14 mouse cellular contexts compared by ENCODE assay signal in the genomic region with DNA sequence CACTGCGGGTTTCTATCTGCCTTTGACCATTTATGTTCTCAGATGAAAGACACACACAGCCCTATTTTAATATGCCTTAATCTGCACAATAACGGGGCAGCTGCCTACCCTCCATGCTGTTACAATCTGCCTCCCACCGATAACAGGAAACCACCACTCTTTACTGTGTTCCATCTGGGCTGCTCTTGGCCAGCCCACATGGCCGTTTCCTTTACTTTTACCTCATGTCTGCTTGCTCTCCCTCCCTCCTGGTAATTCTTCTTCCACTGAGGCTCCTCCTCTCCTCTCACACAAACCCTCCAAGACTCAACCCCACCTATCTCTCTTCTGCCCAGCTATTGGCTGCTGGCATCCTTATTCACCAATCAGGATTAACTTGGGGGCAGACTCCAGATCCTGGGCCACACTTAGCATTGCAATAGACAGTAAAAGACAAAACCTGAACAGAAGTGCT. TPM values are rescaled to one million over a fixed set of nuclear protein-coding genes. Genes with fewer than 3 reads are reported as not detected.
A peak's percentile ranks its signal among the peaks of the same experiment; 100 is the strongest.
DNase-seq lines count a peak whose midpoint lies in the region; ATAC-seq and TF ChIP-seq lines count a peak whose summit lies in the region.
"Had no signal": no experiment of that assay in that cellular context is flagged by ENCODE, and none has a peak within 500 bp of the region (broad histone marks: within the 10 kb centered on the region; RNA-seq: fewer than 3 reads in every experiment).

No protein-coding gene starts in this region.

- no peak for DNase-seq in lung, postnatal 0 days (ENCODE audit: low spot score)
- peak; percentile 10 to 21 for DNase-seq in thymus, postnatal 36 days
- no peak for DNase-seq in frontal cortex, postnatal 10 days (ENCODE audit: low spot score in 2 of 2)
- no peak for DNase-seq in kidney, postnatal 14 days
- no peak for DNase-seq in kidney, postnatal 4 days
- DNase-seq: cerebellum, postnatal 36 days; gastrocnemius, adult 2 months; lung, postnatal 36 days had no signal

- H3K9me3 ChIP-seq in lung, embryonic 15.5 days = no peaks in the 10 kb centered on the region
- no peaks in the 10 kb centered on the region for H3K9me3 ChIP-seq in lung, postnatal 0 days (ENCODE audit: low read length)
- H3K9me3 ChIP-seq in liver, embryonic 16.5 days (replicated peaks; ENCODE audit: control insufficient read depth, low read length) = no peaks in the 10 kb centered on the region
- H3K9me3 ChIP-seq: embryonic facial prominence, embryonic 15.5 days; limb, embryonic 10.5 days had no signal

- no peak overlapping the region for H3K4me3 ChIP-seq in lung, embryonic 15.5 days
- no peak overlapping the region for H3K4me3 ChIP-seq in lung, postnatal 0 days (ENCODE audit: low read depth, low read length)
- peak overlapping the region; percentile 39 for H3K4me3 ChIP-seq in liver, embryonic 16.5 days (ENCODE audit: low read depth, low read length)
- H3K4me3 ChIP-seq: embryonic facial prominence, embryonic 15.5 days; gastrocnemius, adult 2 months; limb, embryonic 10.5 days had no signal

- no peak for TF ChIP-seq EP300 in lung, postnatal 0 days (IDR thresholded peaks at IDR 0.05)

- peaks cover 17% of the 10 kb centered on the region for H3K4me1 ChIP-seq in lung, embryonic 15.5 days
- no peaks in the 10 kb centered on the region for H3K4me1 ChIP-seq in lung, postnatal 0 days (ENCODE audit: insufficient read depth, low read depth, low read length)
- H3K4me1 ChIP-seq in liver, embryonic 16.5 days (ENCODE audit: control insufficient read depth, low read depth, low read length) = peaks cover 41% of the 10 kb centered on the region
- H3K4me1 ChIP-seq: embryonic facial prominence, embryonic 15.5 days; limb, embryonic 10.5 days had no signal

- H3K9ac ChIP-seq in lung, embryonic 15.5 days = no peak overlapping the region
- H3K9ac ChIP-seq in lung, postnatal 0 days (replicated peaks; ENCODE audit: low read depth) = no peak overlapping the region
- peak overlapping the region; percentile 37; the same call in 1 of the 2 replicates for H3K9ac ChIP-seq in liver, embryonic 16.5 days (ENCODE audit: low read depth, low read length)
- H3K9ac ChIP-seq: embryonic facial prominence, embryonic 15.5 days had no signal

- no peaks in the 10 kb centered on the region for H3K27me3 ChIP-seq in lung, embryonic 15.5 days
- H3K27me3 ChIP-seq in lung, postnatal 0 days (replicated peaks; ENCODE audit: insufficient read depth, low read length) = no peaks in the 10 kb centered on the region
- H3K27me3 ChIP-seq in liver, embryonic 16.5 days (ENCODE audit: control insufficient read depth, insufficient read depth, low read depth, low read length) = no peaks in the 10 kb centered on the region
- H3K27me3 ChIP-seq: embryonic facial prominence, embryonic 15.5 days had no signal

- peaks cover 13% of the 10 kb centered on the region; the same call in 1 of the 2 replicates for H3K36me3 ChIP-seq in lung, embryonic 15.5 days
- H3K36me3 ChIP-seq in lung, postnatal 0 days (ENCODE audit: insufficient read depth, low read length) = no peaks in the 10 kb centered on the region
- peaks cover 7% of the 10 kb centered on the region for H3K36me3 ChIP-seq in liver, embryonic 16.5 days (ENCODE audit: control insufficient read depth, insufficient read depth)

- no peak for TF ChIP-seq CTCF in lung, postnatal 0 days (IDR thresholded peaks at IDR 0.05)

- peak; percentile 55; the same call in 1 of the 2 replicates for ATAC-seq in lung, embryonic 15.5 days (ENCODE audit: borderline replicate concordance, extremely low read depth, low FRiP score, low TSS enrichment)
- ATAC-seq in lung, postnatal 0 days = no peak
- peak; percentile 96 for ATAC-seq in common myeloid progenitor, adult 5-6 weeks (replicated peaks; ENCODE audit: low read depth, poor library complexity, severe bottlenecking)
- peak; percentile 95 for ATAC-seq in liver, embryonic 16.5 days (ENCODE audit: low read depth)
- ATAC-seq: inflammation-experienced regulatory T-cells, adult 6 months had no signal

- no peak overlapping the region for H3K4me2 ChIP-seq in lung, embryonic 15.5 days
- no peak overlapping the region for H3K4me2 ChIP-seq in lung, postnatal 0 days (replicated peaks; ENCODE audit: low read depth, low read length)
- H3K4me2 ChIP-seq in liver, embryonic 16.5 days (ENCODE audit: low read depth, low read length) = peak overlapping the region; percentile 56
- H3K4me2 ChIP-seq: embryonic facial prominence, embryonic 15.5 days had no signal

- H3K27ac ChIP-seq in lung, embryonic 15.5 days = no peak overlapping the region
- H3K27ac ChIP-seq in lung, postnatal 0 days (ENCODE audit: low read length) = no peak overlapping the region
- peak overlapping the region; percentile 80 for H3K27ac ChIP-seq in liver, embryonic 16.5 days (ENCODE audit: low read length)
- H3K27ac ChIP-seq: embryonic facial prominence, embryonic 15.5 days; gastrocnemius, adult 2 months; limb, embryonic 10.5 days had no signal

- 56% methylated on average over 4 of the region's 4 CpGs for WGBS in lung, embryonic 15.5 days
- WGBS in lung, postnatal 0 days = 62% methylated on average over 4 of the region's 4 CpGs
- WGBS in liver, embryonic 16.5 days (ENCODE audit: insufficient replicate concordance) = 10% methylated on average over 4 of the region's 4 CpGs

RNA-seq across cellular contexts. Expression of gene Scoc, which starts 29.1 kb away (rescaled TPM):
- 110 and 121 TPM in 2 replicates for polyA plus RNA-seq in lung, embryonic 15.5 days (2015; fragmentation: Nextera tagmentation; extraction: Ambion mirVana)
- polyA plus RNA-seq in lung, postnatal 0 days (2015; fragmentation: Nextera tagmentation; extraction: Ambion mirVana) = 80.5 and 95.1 TPM in 2 replicates
- total RNA-seq in common myeloid progenitor, adult 5-6 weeks (2017) = 52.8 and 70.0 TPM in 2 replicates
- polyA plus RNA-seq in liver, embryonic 16.5 days (2015; fragmentation: Nextera tagmentation; extraction: Ambion mirVana) = 45.7 and 52.9 TPM in 2 replicates

RNA-seq across cellular contexts. Expression of gene Clgn, which starts 39.4 kb away (rescaled TPM):
- 0.19 and 0.20 TPM in 2 replicates for polyA plus RNA-seq in lung, embryonic 15.5 days (2015; fragmentation: Nextera tagmentation; extraction: Ambion mirVana)
- polyA plus RNA-seq in lung, postnatal 0 days (2015; fragmentation: Nextera tagmentation; extraction: Ambion mirVana) = 0.07 and 0.11 TPM in 2 replicates
- 0.23 and 1.2 TPM in 2 replicates for total RNA-seq in common myeloid progenitor, adult 5-6 weeks (2017)
- polyA plus RNA-seq in liver, embryonic 16.5 days (2015; fragmentation: Nextera tagmentation; extraction: Ambion mirVana) = 0.20 and 0.30 TPM in 2 replicates
- total RNA-seq: gastrocnemius, adult 2 months had no signal

Comparison
In these comparisons a context has a peak if more than half of its experiments do, and no peak if none do; other contexts are left out.
1. DNase-seq: peak in thymus, postnatal 36 days (2 of 2); none in lung, postnatal 0 days (single experiment), frontal cortex, postnatal 10 days (0 of 2), kidney, postnatal 14 days (single experiment) and kidney, postnatal 4 days (0 of 2).